Mouse (Mus musculus): Measurements from ENCODE around the gene Rngtt. TPM values are rescaled to one million over a fixed set of nuclear protein-coding genes. Genes with fewer than 3 reads are reported as not detected.
"Not testable (repeated sequence)": the region's sequence is repeated elsewhere in the genome, so short reads cannot be mapped to it uniquely, and the experiment has no call there.

Gene Rngtt
- polyA plus RNA-seq, 1 experiment from 2014 or later = 30.5 TPM

DNA sequence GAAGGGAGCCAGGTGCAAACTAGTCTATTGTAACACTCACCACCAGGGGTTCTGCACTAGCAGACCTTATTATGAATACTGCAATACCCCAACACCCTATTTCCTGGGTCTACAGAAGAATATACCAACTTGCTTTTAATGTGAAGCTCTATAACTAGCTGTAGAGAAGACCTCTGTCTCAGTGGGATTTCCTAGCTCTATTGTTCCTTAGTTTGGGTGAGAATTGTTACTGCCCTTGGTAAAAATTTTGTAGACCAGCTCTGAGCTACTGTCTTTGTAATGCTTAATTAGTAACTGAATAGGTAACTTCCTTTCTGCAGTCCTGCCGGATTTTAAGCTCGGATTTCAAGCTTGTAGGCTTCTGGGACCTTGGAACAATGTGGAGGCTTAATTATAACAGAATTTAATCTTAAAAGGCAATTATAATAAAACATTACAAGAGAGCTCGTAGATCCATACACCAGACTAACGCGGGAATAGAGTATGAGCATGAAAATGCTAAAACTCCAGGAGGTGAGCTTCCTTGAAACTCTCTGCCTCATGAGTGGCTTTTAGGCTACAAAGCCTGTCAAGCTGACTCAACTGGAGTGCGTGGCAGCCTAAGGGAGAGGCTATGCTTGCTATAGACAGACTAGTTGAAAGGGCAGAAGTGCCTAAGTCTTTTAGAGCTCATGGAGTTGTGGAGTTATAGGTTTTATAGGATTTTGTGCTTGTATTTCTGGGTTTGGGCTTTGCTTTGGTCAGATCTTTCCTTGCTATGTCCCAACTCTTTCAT is 9.0 kb upstream of the Rngtt start:
- not testable (repeated sequence) for H3K9ac ChIP-seq (replicated peaks; ENCODE audit: low read length); H3K4me3 ChIP-seq (replicated peaks; ENCODE audit: low read depth, low read length); H3K4me1 ChIP-seq (ENCODE audit: control insufficient read depth, insufficient read depth, low read length); H3K27me3 ChIP-seq (ENCODE audit: control insufficient read depth, insufficient read depth, low read length); H3K4me2 ChIP-seq (ENCODE audit: low read length); H3K36me3 ChIP-seq (ENCODE audit: control insufficient read depth, insufficient read depth, low read length); ATAC-seq (ENCODE audit: low FRiP score, low TSS enrichment); H3K9me3 ChIP-seq (ENCODE audit: control insufficient read depth, low read length); H3K27ac ChIP-seq (replicated peaks; ENCODE audit: low read depth, low read length); DNase-seq
- 64% methylated on average over 6 of the region's 6 CpGs for WGBS

DNA sequence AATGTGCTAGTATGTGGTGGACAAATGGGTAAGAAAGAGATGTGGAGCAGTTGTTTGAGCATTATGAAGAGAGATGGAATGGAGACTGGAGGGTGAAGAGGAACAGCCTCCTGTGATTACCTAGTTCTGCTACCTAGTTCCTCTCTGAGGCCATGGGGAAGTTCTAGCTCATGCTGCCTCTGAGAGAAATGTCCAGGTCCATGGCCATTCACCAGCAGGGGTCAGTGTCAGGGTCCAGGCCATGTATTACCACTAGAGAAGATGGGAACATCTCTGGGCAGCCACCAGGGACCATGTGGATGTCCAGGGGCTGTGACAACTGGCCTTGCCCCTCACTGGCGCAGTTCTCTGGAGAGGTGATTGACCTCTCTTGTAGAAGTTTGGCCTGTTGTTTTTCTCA is 7.1 kb upstream of the Rngtt start:
- H3K4me3 ChIP-seq (replicated peaks; ENCODE audit: low read depth, low read length) = no peak overlapping the region
- 92% methylated on average over 1 of the region's 1 CpGs for WGBS
- no peak for ATAC-seq (ENCODE audit: low FRiP score, low TSS enrichment)

DNA sequence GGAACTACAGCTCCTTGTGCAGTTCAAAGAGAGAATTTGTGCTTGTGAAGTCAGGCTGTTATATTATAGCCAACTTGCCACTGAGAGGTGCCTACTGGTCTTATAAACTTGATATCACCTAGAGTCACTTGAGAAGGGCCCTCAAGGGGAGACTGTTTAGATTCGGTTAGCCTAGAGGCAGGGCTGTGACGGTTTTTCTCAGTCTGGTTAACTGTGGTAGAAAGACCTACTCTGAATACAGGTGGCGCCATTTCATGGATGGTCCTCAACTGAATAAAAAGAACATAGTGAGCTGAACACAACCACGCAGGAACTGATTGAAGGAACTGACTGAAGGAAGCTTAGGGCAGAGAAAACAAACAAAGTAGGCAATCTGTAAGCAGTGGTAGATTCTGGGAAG is 3.0 kb upstream of the Rngtt start:
- 72% methylated on average over 4 of the region's 4 CpGs for whole genome bisulfite sequencing
- Histone ChIP-seq H3K9ac (replicated peaks; ENCODE audit: low read length) (no peak overlapping the region), H3K4me1 (ENCODE audit: control insufficient read depth, insufficient read depth, low read length) (peaks cover 5% of the 10 kb centered on the region; the same call in 1 of the 2 replicates), H3K36me3 (ENCODE audit: control insufficient read depth, insufficient read depth, low read length) (no peaks in the 10 kb centered on the region), H3K27ac (replicated peaks; ENCODE audit: low read depth, low read length) (no peak overlapping the region), H3K4me3 (replicated peaks; ENCODE audit: low read depth, low read length) (no peak overlapping the region), H3K4me2 (ENCODE audit: low read length) (no peak overlapping the region), H3K9me3 (ENCODE audit: control insufficient read depth, low read length) (no peaks in the 10 kb centered on the region), H3K27me3 (ENCODE audit: control insufficient read depth, insufficient read depth, low read length) (no peaks in the 10 kb centered on the region)
- DNase-seq (no peak), ATAC-seq (ENCODE audit: low FRiP score, low TSS enrichment) (no peak)

More for the DNA sequence above, 7.1 kb upstream of the Rngtt start:
- Histone ChIP-seq H3K27ac (replicated peaks; ENCODE audit: low read depth, low read length) (no peak overlapping the region), H3K9me3 (ENCODE audit: control insufficient read depth, low read length) (no peaks in the 10 kb centered on the region), H3K27me3 (ENCODE audit: control insufficient read depth, insufficient read depth, low read length) (no peaks in the 10 kb centered on the region), H3K9ac (replicated peaks; ENCODE audit: low read length) (no peak overlapping the region), H3K4me1 (ENCODE audit: control insufficient read depth, insufficient read depth, low read length) (no peaks in the 10 kb centered on the region), H3K36me3 (ENCODE audit: control insufficient read depth, insufficient read depth, low read length) (no peaks in the 10 kb centered on the region), H3K4me2 (ENCODE audit: low read length) (no peak overlapping the region)
- no peak for DNase-seq

DNA sequence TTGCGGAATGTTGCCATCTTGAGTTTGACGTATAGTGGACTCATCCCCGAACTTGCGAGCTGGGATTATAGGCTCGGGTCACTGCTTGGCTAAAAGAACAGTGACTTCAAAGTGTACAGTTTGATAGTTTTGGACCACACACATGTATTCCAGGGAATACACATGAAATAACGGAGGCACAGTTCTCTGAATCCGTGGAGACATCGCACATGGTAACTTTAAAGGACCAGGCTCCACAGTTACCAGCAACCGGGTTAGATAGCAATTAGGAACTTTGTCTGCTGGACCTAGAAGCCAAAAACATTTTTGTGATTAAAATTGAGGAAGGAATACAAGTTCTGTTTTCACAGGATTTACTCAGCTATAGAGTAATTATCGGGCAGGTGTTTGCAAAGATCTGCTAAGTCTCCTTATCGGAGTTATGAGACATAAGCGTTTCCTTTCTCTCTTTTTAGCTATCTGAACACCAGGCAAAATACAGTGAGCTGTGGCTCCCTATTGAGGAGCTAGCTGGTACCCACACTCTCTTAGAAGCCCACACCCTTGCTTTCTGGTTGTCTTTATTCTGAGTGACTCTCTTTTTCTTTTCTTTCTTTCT is 828 bp downstream of the Rngtt start:
- Histone ChIP-seq H3K9me3 (ENCODE audit: control insufficient read depth, low read length) (no peaks in the 10 kb centered on the region), H3K27me3 (ENCODE audit: control insufficient read depth, insufficient read depth, low read length) (no peaks in the 10 kb centered on the region), H3K36me3 (ENCODE audit: control insufficient read depth, insufficient read depth, low read length) (no peaks in the 10 kb centered on the region), H3K4me1 (ENCODE audit: control insufficient read depth, insufficient read depth, low read length) (peaks cover 5% of the 10 kb centered on the region; the same call in 1 of the 2 replicates), H3K9ac (replicated peaks; ENCODE audit: low read length) (peak overlapping the region; percentile 71), H3K4me3 (replicated peaks; ENCODE audit: low read depth, low read length) (peak overlapping the region; percentile 77), H3K27ac (replicated peaks; ENCODE audit: low read depth, low read length) (no peak overlapping the region), H3K4me2 (ENCODE audit: low read length) (peak overlapping the region; percentile 85)
- no peak for ATAC-seq (ENCODE audit: low FRiP score, low TSS enrichment)
- WGBS = 24% methylated on average over 12 of the region's 12 CpGs
- DNase-seq = no peak

DNA sequence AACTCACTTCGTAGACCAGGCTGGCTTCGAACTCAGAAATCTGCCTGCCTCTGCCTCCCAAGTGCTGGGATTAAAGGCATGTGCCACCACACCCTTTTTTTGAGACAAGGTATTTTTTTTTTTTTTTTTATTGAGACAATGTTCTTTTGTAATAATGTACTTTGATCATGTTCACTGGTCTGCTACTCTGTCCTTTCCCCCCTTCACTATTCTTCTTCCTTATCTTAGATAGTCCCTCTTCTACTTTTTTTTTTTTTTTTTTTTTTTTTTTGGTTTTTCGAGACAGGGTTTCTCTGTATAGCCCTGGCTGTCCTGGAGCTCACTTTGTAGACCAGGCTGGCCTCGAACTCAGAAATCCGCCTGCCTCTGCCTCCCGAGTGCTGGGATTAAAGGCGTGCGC is 4.0 kb downstream of the Rngtt start:
- H3K4me2 ChIP-seq (ENCODE audit: low read length); ATAC-seq (ENCODE audit: low FRiP score, low TSS enrichment); H3K9ac ChIP-seq (replicated peaks; ENCODE audit: low read length); H3K4me1 ChIP-seq (ENCODE audit: control insufficient read depth, insufficient read depth, low read length); H3K36me3 ChIP-seq (ENCODE audit: control insufficient read depth, insufficient read depth, low read length); DNase-seq; H3K4me3 ChIP-seq (replicated peaks; ENCODE audit: low read depth, low read length); H3K9me3 ChIP-seq (ENCODE audit: control insufficient read depth, low read length); H3K27me3 ChIP-seq (ENCODE audit: control insufficient read depth, insufficient read depth, low read length); H3K27ac ChIP-seq (replicated peaks; ENCODE audit: low read depth, low read length): not testable (repeated sequence)
- over 99% methylated on average over 6 of the region's 8 CpGs for WGBS

DNA sequence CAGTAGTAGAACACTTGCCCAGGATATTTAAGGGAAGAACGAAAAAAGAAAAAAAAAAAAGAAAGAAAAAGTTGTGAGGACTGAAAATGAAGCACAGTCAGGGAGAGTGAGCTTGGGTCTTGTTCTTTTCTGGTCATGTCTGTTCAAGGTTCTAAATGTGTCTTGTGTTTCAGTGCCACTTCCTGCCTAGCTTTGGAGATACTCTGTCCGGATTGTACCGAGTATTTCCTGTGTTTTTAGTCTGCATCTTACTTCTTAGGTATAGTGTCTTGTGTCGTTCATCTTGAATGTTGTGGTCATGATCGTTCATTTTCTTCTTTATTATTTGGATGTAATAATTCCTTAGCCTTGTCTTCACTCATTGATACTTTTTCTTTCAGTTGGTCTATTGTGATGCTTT is 5.7 kb downstream of the Rngtt start:
- Histone ChIP-seq H3K27me3 (ENCODE audit: control insufficient read depth, insufficient read depth, low read length) (no peaks in the 10 kb centered on the region), H3K9ac (replicated peaks; ENCODE audit: low read length) (no peak overlapping the region), H3K36me3 (ENCODE audit: control insufficient read depth, insufficient read depth, low read length) (0 out of 2 replicates have a peak, but pooled peaks cover under 1% of the 10 kb centered on the region), H3K4me2 (ENCODE audit: low read length) (no peak overlapping the region), H3K4me3 (replicated peaks; ENCODE audit: low read depth, low read length) (no peak overlapping the region), H3K4me1 (ENCODE audit: control insufficient read depth, insufficient read depth, low read length) (peaks cover 4% of the 10 kb centered on the region; the same call in 1 of the 2 replicates), H3K9me3 (ENCODE audit: control insufficient read depth, low read length) (no peaks in the 10 kb centered on the region), H3K27ac (replicated peaks; ENCODE audit: low read depth, low read length) (no peak overlapping the region)
- ATAC-seq (ENCODE audit: low FRiP score, low TSS enrichment) (no peak), DNase-seq (no peak)
- 94% methylated on average over 5 of the region's 5 CpGs for WGBS

DNA sequence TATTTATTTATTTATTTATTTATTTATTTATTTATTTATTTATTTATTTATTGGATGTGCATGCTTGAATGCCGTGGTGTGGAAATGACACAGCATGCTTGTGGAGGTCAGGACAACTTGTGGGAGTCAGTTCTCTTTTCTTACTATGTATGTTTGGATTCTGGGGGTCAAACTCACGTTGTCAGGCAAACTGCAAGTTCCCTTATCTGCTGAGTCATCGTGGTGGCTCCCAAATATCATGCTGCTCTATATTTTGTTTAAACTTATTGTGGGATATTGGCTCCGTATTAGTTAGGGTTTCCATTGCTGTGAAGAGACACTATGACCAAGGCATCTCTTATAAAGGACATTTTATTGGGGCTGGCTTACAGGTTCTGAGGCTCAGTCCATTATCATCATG is 21.0 kb downstream of the Rngtt start:
- ATAC-seq (ENCODE audit: low FRiP score, low TSS enrichment) (no peak), DNase-seq (no peak)
- Histone ChIP-seq H3K27ac (replicated peaks; ENCODE audit: low read depth, low read length) (no peak overlapping the region), H3K4me3 (replicated peaks; ENCODE audit: low read depth, low read length) (no peak overlapping the region), H3K27me3 (ENCODE audit: control insufficient read depth, insufficient read depth, low read length) (no peaks in the 10 kb centered on the region), H3K4me2 (ENCODE audit: low read length) (no peak overlapping the region), H3K36me3 (ENCODE audit: control insufficient read depth, insufficient read depth, low read length) (peaks cover 42% of the 10 kb centered on the region), H3K9me3 (ENCODE audit: control insufficient read depth, low read length) (no peaks in the 10 kb centered on the region), H3K4me1 (ENCODE audit: control insufficient read depth, insufficient read depth, low read length) (no peaks in the 10 kb centered on the region), H3K9ac (replicated peaks; ENCODE audit: low read length) (no peak overlapping the region)
- 95% methylated on average over 4 of the region's 4 CpGs for WGBS

DNA sequence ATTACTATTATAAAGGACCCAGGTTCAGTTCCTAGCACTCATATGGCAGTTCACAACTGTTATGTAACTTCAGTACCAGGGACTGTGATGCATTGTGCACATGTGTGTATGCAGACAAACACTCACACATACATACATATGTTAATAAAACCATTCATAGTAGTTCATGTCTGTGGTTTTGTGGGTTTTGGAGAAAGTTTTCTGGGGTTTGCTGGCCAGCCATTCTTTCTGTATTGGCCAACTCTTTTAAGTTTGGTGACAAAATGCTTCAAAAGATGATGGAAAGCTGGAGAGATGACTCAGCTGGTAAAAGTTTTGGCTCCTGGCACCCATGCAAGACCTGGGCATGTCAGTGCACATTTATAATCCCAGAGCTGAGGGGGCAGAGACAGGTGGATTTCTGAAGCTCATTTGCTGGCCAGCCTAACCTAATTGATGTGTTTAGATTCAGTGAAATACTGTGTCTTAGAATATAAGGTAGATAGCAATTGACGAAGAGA is 22.9 kb downstream of the Rngtt start:
- H3K9ac ChIP-seq (replicated peaks; ENCODE audit: low read length) = no peak overlapping the region
- H3K4me3 ChIP-seq (replicated peaks; ENCODE audit: low read depth, low read length) = no peak overlapping the region
- H3K4me2 ChIP-seq (ENCODE audit: low read length) = no peak overlapping the region
- H3K4me1 ChIP-seq (ENCODE audit: control insufficient read depth, insufficient read depth, low read length) = no peaks in the 10 kb centered on the region
- no peak for ATAC-seq (ENCODE audit: low FRiP score, low TSS enrichment)
- H3K27ac ChIP-seq (replicated peaks; ENCODE audit: low read depth, low read length) = no peak overlapping the region
- H3K9me3 ChIP-seq (ENCODE audit: control insufficient read depth, low read length) = no peaks in the 10 kb centered on the region
- H3K36me3 ChIP-seq (ENCODE audit: control insufficient read depth, insufficient read depth, low read length) = peaks cover 43% of the 10 kb centered on the region
- H3K27me3 ChIP-seq (ENCODE audit: control insufficient read depth, insufficient read depth, low read length) = no peaks in the 10 kb centered on the region
- WGBS = 97% methylated on average over 1 of the region's 1 CpGs
- DNase-seq = no peak

DNA sequence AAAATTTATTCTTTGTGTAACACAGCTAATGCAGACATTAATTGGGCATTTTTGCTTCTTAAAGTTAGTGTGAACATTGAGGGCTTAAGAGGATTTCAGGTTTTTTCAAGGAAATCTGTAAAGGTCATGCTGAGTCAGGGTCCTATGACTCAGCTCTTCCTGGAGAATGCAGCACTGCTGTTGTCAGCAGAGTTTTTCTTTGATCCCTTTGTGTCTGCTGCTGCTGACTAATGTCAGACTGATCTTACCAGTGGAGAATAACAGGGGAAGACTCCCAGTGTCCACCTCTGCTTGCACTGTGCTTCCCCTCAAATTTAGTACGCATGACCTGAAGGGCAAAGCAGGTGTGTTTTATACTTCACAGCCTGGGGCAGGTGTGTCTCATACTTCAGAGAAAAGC is 27.9 kb downstream of the Rngtt start:
- Histone ChIP-seq H3K9ac (replicated peaks; ENCODE audit: low read length) (no peak overlapping the region), H3K4me1 (ENCODE audit: control insufficient read depth, insufficient read depth, low read length) (no peaks in the 10 kb centered on the region), H3K27me3 (ENCODE audit: control insufficient read depth, insufficient read depth, low read length) (no peaks in the 10 kb centered on the region), H3K36me3 (ENCODE audit: control insufficient read depth, insufficient read depth, low read length) (peaks cover 61% of the 10 kb centered on the region), H3K4me2 (ENCODE audit: low read length) (no peak overlapping the region), H3K9me3 (ENCODE audit: control insufficient read depth, low read length) (no peaks in the 10 kb centered on the region), H3K27ac (replicated peaks; ENCODE audit: low read depth, low read length) (no peak overlapping the region), H3K4me3 (replicated peaks; ENCODE audit: low read depth, low read length) (no peak overlapping the region)
- 94% methylated on average over 1 of the region's 1 CpGs for WGBS
- DNase-seq (peak; percentile 9), ATAC-seq (ENCODE audit: low FRiP score, low TSS enrichment) (no peak)
